Mouse (Mus musculus) cortical plate, adult 2 months (tissue): Measurements from ENCODE around the gene Nagpa. TPM values are rescaled to one million over a fixed set of nuclear protein-coding genes. Genes with fewer than 3 reads are reported as not detected.
"Not testable (repeated sequence)": the region's sequence is repeated elsewhere in the genome, so short reads cannot be mapped to it uniquely, and the experiment has no call there.

Experiments
- H3K27ac ChIP-seq: fragments of 200-500 bp; 2 replicates; pipeline ENCODE4 v1.5.1; 2012; ENCODE audit warnings: low read length, control low read depth, inconsistent platforms; ENCODE audit not compliant: insufficient read depth
- H3K4me1 ChIP-seq: fragments of 200-500 bp; 2 replicates; pipeline ENCODE4 v1.6.1; 2011; ENCODE audit warnings: low read length; ENCODE audit not compliant: control insufficient read depth, insufficient read depth
- H3K4me3 ChIP-seq: fragments of 200-500 bp; 2 replicates; pipeline ENCODE4 v1.5.1; 2011; ENCODE audit warnings: mild to moderate bottlenecking, low read length, control low read depth; ENCODE audit not compliant: insufficient read depth
- CTCF ChIP-seq: fragments of 200-500 bp; IDR thresholded peaks from 2 replicates; pipeline ENCODE4 v1.5.1; 2011; ENCODE audit warnings: mild to moderate bottlenecking, control low read depth, low read length; ENCODE audit not compliant: insufficient read depth; ENCODE audit errors: extremely low read depth
- POLR2A ChIP-seq: fragments of 200-500 bp; IDR thresholded peaks from 2 replicates; pipeline ENCODE4 v1.6.1; 2011; ENCODE audit warnings: mild to moderate bottlenecking, low read length, control low read depth; ENCODE audit not compliant: insufficient read depth; ENCODE audit errors: extremely low read depth
- polyA plus RNA-seq: library from polyadenylated mRNA; depleted of rRNA; stranded (reverse); fragments of >200 nt; gene quantifications from 2 replicates; pipeline ENCODE4 v1.2.3, GENCODE M21; 2012; rRNA removed

Nagpa gene
- polyA plus RNA-seq: 17.4 and 19.4 TPM in 2 replicates

- Histone ChIP-seq H3K27ac (peak within 1 kb of the TSS; percentile 51; the same call in 1 of the 2 replicates), H3K4me3 (peak within 1 kb of the TSS; percentile 88), H3K4me1 (no peaks in the 10 kb centered on the region; the same call in 1 of the 2 replicates)
- TF ChIP-seq CTCF (no peak), POLR2A (peak; percentile 55; the same call in 1 of the 2 replicates)
Observed at GRCm38 (mm10) chr16:5203668-5204433, at the start of gene Nagpa. Gene Nagpa, minus strand, starts transcription at chr16:5204012.

GRCm38 (mm10) chr16:5252260-5252659, 48.4 kb upstream of the Nagpa start:
- peaks cover 1% of the 10 kb centered on the region; the same call in 1 of the 2 replicates for H3K4me1 ChIP-seq
- TF ChIP-seq CTCF (no peak), POLR2A (no peak)
- no peak overlapping the region for H3K27ac ChIP-seq
- H3K4me3 ChIP-seq: no peak overlapping the region

- H3K4me3 ChIP-seq: no peak overlapping the region
- no peak overlapping the region for H3K27ac ChIP-seq
- H3K4me1 ChIP-seq: peaks cover 1% of the 10 kb centered on the region; the same call in 1 of the 2 replicates
- no peak for TF ChIP-seq CTCF
- TF ChIP-seq POLR2A: no peak
Observed at GRCm38 (mm10) chr16:5250891-5251290, 47.1 kb upstream of the Nagpa start.

GRCm38 (mm10) chr16:5244411-5244810, 40.6 kb upstream of the Nagpa start:
- peak; percentile 69 for TF ChIP-seq CTCF
- TF ChIP-seq POLR2A: no peak
- Histone ChIP-seq H3K27ac (no peak overlapping the region), H3K4me3 (no peak overlapping the region), H3K4me1 (no peaks in the 10 kb centered on the region)

GRCm38 (mm10) chr16:5242882-5243281, 39.1 kb upstream of the Nagpa start:
- TF ChIP-seq POLR2A: no peak
- no peak for TF ChIP-seq CTCF
- Histone ChIP-seq H3K4me3 (no peak overlapping the region), H3K4me1 (no peaks in the 10 kb centered on the region), H3K27ac (no peak overlapping the region)

GRCm38 (mm10) chr16:5242355-5242754, 38.5 kb upstream of the Nagpa start:
- no peaks in the 10 kb centered on the region for H3K4me1 ChIP-seq
- no peak overlapping the region for H3K4me3 ChIP-seq
- no peak for TF ChIP-seq CTCF
- TF ChIP-seq POLR2A: no peak
- no peak overlapping the region for H3K27ac ChIP-seq

GRCm38 (mm10) chr16:5233418-5234313, 29.9 kb upstream of the Nagpa start, which contains the start of gene Alg1:
Gene Alg1, plus strand, starts transcription at chr16:5233621.
- peak; percentile 95 for TF ChIP-seq POLR2A
- TF ChIP-seq CTCF: no peak
- Histone ChIP-seq H3K4me3 (peak within 1 kb of the TSS; percentile 76), H3K27ac (peak within 1 kb of the TSS; percentile 65)

GRCm38 (mm10) chr16:5232982-5233381, 29.2 kb upstream of the Nagpa start:
- Histone ChIP-seq H3K4me3 (peak overlapping the region; percentile 76; the same call in 1 of the 2 replicates), H3K27ac (no peak overlapping the region), H3K4me1 (peaks cover 3% of the 10 kb centered on the region; the same call in 1 of the 2 replicates)
- TF ChIP-seq POLR2A (no peak), CTCF (no peak)

More at GRCm38 (mm10) chr16:5233418-5234313, 29.9 kb upstream of the Nagpa start, which contains the start of gene Alg1:
- H3K4me1 ChIP-seq: peaks cover 3% of the 10 kb centered on the region; the same call in 1 of the 2 replicates

GRCm38 (mm10) chr16:5228103-5228502, 24.3 kb upstream of the Nagpa start:
- H3K4me1 ChIP-seq, H3K27ac ChIP-seq: not testable (repeated sequence)

GRCm38 (mm10) chr16:5227501-5227900, 23.7 kb upstream of the Nagpa start:
- not testable (repeated sequence) for H3K27ac ChIP-seq, H3K4me3 ChIP-seq, H3K4me1 ChIP-seq

More at GRCm38 (mm10) chr16:5228103-5228502, 24.3 kb upstream of the Nagpa start:
- not testable (repeated sequence) for H3K4me3 ChIP-seq

- H3K4me3 ChIP-seq, H3K4me1 ChIP-seq, H3K27ac ChIP-seq: not testable (repeated sequence)
Observed at GRCm38 (mm10) chr16:5226534-5226933, 22.7 kb upstream of the Nagpa start.
